Mouse (Mus musculus) neural tube, embryonic 13.5 days (tissue): ENCODE data around the gene Gm33543. TPM values are rescaled to one million over a fixed set of nuclear protein-coding genes. Genes with fewer than 3 reads are reported as not detected.

Experiments used
- ATAC-seq: fragments of 200-750 bp; cut with Nextera tagmentation; 2 replicates; pipeline ENCODE4 v1.8.0; 2017; ENCODE audit warnings: low read depth, mild to moderate bottlenecking, moderate TSS enrichment, moderate library complexity
- H3K27ac ChIP-seq: fragments of 300-500 bp; sonication (generic); replicated peaks from 2 replicates; pipeline ENCODE4 v1.5.1; 2015; ENCODE audit warnings: moderate library complexity, mild to moderate bottlenecking, inconsistent platforms
- H3K27me3 ChIP-seq: fragments of 300-500 bp; sonication (generic); 2 replicates; pipeline ENCODE4 v1.6.1; 2015; ENCODE audit warnings: mild to moderate bottlenecking, inconsistent platforms
- H3K36me3 ChIP-seq: fragments of 300-500 bp; sonication (generic); 2 replicates; pipeline ENCODE4 v1.6.1; 2015; ENCODE audit warnings: mild to moderate bottlenecking, inconsistent platforms
- H3K4me1 ChIP-seq: fragments of 300-500 bp; sonication (generic); replicated peaks from 2 replicates; pipeline ENCODE4 v1.6.1; 2015; ENCODE audit warnings: inconsistent platforms
- H3K4me2 ChIP-seq: fragments of 300-500 bp; sonication (generic); 2 replicates; pipeline ENCODE4 v1.6.1; 2015; ENCODE audit warnings: inconsistent platforms, mild to moderate bottlenecking, moderate library complexity
- H3K4me3 ChIP-seq: fragments of 300-500 bp; sonication (generic); 2 replicates; pipeline ENCODE4 v1.5.1; 2015; ENCODE audit warnings: mild to moderate bottlenecking, inconsistent platforms
- H3K9ac ChIP-seq: fragments of 300-500 bp; sonication (generic); 2 replicates; pipeline ENCODE4 v1.6.1; 2015; ENCODE audit warnings: moderate library complexity, mild to moderate bottlenecking, inconsistent platforms
- H3K9me3 ChIP-seq: fragments of 300-500 bp; sonication (generic); 2 replicates; pipeline ENCODE4 v1.6.1; 2016; ENCODE audit warnings: inconsistent platforms
- WGBS: fragments of 180-500 bp; shearing (Covaris S2); methylation state at CpG from one replicate; pipeline ENCODE4 v1.1.7; 2015; 5-methylcytosine and 5-hydroxymethylcytosine counted together
- polyA plus RNA-seq: library from polyadenylated mRNA; unstranded; fragments of >200 nt; fragmentation: Nextera tagmentation; extraction: Ambion mirVana; gene quantifications from 2 replicates; pipeline ENCODE4 v1.2.1, GENCODE M21; 2015

The Gm33543 gene
- polyA plus RNA-seq, 1 experiment from 2014 or later = not detected

- Histone ChIP-seq H3K4me1 (no peaks in the 10 kb centered on the region), H3K9ac (no peak overlapping the region), H3K4me2 (no peak overlapping the region), H3K36me3 (no peaks in the 10 kb centered on the region), H3K9me3 (no peaks in the 10 kb centered on the region), H3K4me3 (no peak overlapping the region), H3K27me3 (no peaks in the 10 kb centered on the region), H3K27ac (no peak overlapping the region)
- ATAC-seq = no peak
- 83% methylated on average over 3 of the region's 3 CpGs for WGBS
These were observed 19.9 kb upstream of the Gm33543 start for GRCm38 (mm10) chr10:95862664-95863063.

GRCm38 (mm10) chr10:95858164-95858563 lies 15.4 kb upstream of the Gm33543 start:
- Histone ChIP-seq H3K27me3 (no peaks in the 10 kb centered on the region), H3K4me3 (no peak overlapping the region), H3K4me1 (no peaks in the 10 kb centered on the region), H3K27ac (no peak overlapping the region), H3K4me2 (no peak overlapping the region), H3K9me3 (no peaks in the 10 kb centered on the region), H3K9ac (no peak overlapping the region), H3K36me3 (no peaks in the 10 kb centered on the region)
- no peak for ATAC-seq
- 31% methylated on average over 2 of the region's 2 CpGs for WGBS

DNA sequence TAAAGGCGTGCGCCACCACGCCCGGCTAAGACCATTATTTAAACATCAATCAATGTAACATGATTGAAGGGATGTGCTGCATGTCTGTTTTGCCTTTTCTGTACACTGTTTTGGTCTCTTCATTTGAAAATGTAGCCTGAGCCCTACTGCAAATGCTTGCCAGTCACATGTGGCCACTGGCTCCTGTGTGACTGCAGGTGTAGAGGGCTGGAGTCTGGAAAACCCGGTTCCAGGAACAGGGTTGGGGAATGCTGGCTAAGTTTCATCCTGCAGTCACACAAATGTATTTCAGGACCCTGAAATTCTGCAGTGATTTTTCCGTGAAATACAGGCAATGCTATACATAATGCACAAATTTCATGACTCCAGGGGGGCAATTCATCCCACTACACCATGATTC lies 12.7 kb upstream of the Gm33543 start:
- Histone ChIP-seq H3K4me2 (no peak overlapping the region), H3K27me3 (no peaks in the 10 kb centered on the region), H3K4me3 (no peak overlapping the region), H3K9me3 (no peaks in the 10 kb centered on the region), H3K9ac (no peak overlapping the region), H3K4me1 (no peaks in the 10 kb centered on the region), H3K36me3 (no peaks in the 10 kb centered on the region), H3K27ac (no peak overlapping the region)
- ATAC-seq = no peak
- 93% methylated on average over 6 of the region's 6 CpGs for WGBS

DNA sequence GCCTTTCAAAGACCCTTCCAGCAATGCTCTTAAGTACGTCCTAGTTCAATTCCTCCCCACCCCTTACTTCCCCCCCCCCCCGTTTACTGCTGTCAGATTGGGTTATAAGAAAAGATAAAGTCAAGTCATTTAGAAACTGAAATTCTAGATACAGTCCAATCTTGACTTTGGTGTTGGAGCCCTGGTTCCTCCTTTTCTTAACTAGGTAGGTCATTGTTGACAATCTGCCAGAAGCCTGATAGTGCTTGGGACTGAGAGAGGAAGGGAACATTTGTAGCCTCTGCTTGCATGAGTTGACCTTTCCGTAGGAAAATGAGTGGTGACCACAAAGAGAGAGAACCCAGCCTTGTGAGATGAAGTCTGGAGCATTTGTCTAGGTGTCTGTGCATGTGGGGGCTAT lies 7.8 kb upstream of the Gm33543 start:
- H3K36me3 ChIP-seq = no peaks in the 10 kb centered on the region
- no peak overlapping the region for H3K4me3 ChIP-seq
- no peaks in the 10 kb centered on the region for H3K27me3 ChIP-seq
- H3K4me1 ChIP-seq = no peaks in the 10 kb centered on the region
- H3K9ac ChIP-seq = no peak overlapping the region
- no peak overlapping the region for H3K4me2 ChIP-seq
- no peaks in the 10 kb centered on the region for H3K9me3 ChIP-seq
- H3K27ac ChIP-seq = no peak overlapping the region
- no peak for ATAC-seq
- WGBS = 91% methylated on average over 3 of the region's 3 CpGs

- Histone ChIP-seq H3K9ac (no peak overlapping the region), H3K4me2 (no peak overlapping the region), H3K36me3 (no peaks in the 10 kb centered on the region), H3K27ac (no peak overlapping the region), H3K4me1 (0 out of 2 replicates have a peak, but pooled peaks cover 4% of the 10 kb centered on the region), H3K27me3 (no peaks in the 10 kb centered on the region), H3K4me3 (no peak overlapping the region), H3K9me3 (no peaks in the 10 kb centered on the region)
- ATAC-seq = no peak
- 80% methylated on average over 3 of the region's 3 CpGs for WGBS
These were observed 4.0 kb upstream of the Gm33543 start for GRCm38 (mm10) chr10:95846739-95847138.

- Histone ChIP-seq H3K4me3 (no peak overlapping the region), H3K9ac (no peak overlapping the region), H3K36me3 (no peaks in the 10 kb centered on the region), H3K27ac (no peak overlapping the region), H3K4me1 (0 out of 2 replicates have a peak, but pooled peaks cover 4% of the 10 kb centered on the region), H3K9me3 (no peaks in the 10 kb centered on the region), H3K27me3 (no peaks in the 10 kb centered on the region), H3K4me2 (no peak overlapping the region)
- ATAC-seq = no peak
These were observed 3.6 kb upstream of the Gm33543 start for GRCm38 (mm10) chr10:95846281-95846680.

GRCm38 (mm10) chr10:95843878-95844277 lies 1.1 kb upstream of the Gm33543 start:
- H3K27me3 ChIP-seq = no peaks in the 10 kb centered on the region
- no peak for ATAC-seq
- H3K36me3 ChIP-seq = no peaks in the 10 kb centered on the region

DNA sequence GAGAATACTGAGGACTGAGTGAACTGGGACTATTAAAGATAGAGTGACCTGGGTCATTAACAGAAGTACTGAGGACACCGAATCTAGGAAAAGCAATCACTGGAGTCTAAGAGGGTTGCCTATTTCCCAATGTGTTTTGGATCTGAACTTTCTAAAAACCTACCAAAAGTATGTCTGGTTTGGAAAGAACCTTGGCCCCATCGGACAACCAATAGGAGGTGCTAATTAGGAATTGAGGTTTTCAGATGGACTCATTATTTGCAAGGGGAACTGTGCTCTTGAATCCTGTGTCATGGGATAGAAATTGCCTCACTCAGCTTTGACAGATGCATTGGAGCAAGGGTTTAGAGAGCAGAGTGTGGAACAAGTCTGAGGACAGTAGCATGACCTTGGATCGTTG lies 1.5 kb downstream of the Gm33543 start:
- Histone ChIP-seq H3K4me1 (0 out of 2 replicates have a peak, but pooled peaks cover 4% of the 10 kb centered on the region), H3K36me3 (no peaks in the 10 kb centered on the region), H3K9me3 (no peaks in the 10 kb centered on the region), H3K9ac (no peak overlapping the region), H3K27me3 (no peaks in the 10 kb centered on the region), H3K4me3 (no peak overlapping the region), H3K27ac (no peak overlapping the region), H3K4me2 (no peak overlapping the region)
- WGBS = 97% methylated on average over 3 of the region's 3 CpGs
- ATAC-seq = no peak

More at GRCm38 (mm10) chr10:95843878-95844277, 1.1 kb upstream of the Gm33543 start:
- 0 out of 2 replicates have a peak, but pooled peaks cover 4% of the 10 kb centered on the region for H3K4me1 ChIP-seq
- no peak overlapping the region for H3K4me3 ChIP-seq
- no peaks in the 10 kb centered on the region for H3K9me3 ChIP-seq
- no peak overlapping the region for H3K4me2 ChIP-seq
- no peak overlapping the region for H3K27ac ChIP-seq
- no peak overlapping the region for H3K9ac ChIP-seq
- 84% methylated on average over 1 of the region's 1 CpGs for WGBS

GRCm38 (mm10) chr10:95839803-95840202 lies 2.9 kb downstream of the Gm33543 start:
- Histone ChIP-seq H3K27ac (no peak overlapping the region), H3K36me3 (no peaks in the 10 kb centered on the region), H3K9ac (no peak overlapping the region), H3K9me3 (no peaks in the 10 kb centered on the region), H3K27me3 (no peaks in the 10 kb centered on the region), H3K4me3 (no peak overlapping the region), H3K4me2 (no peak overlapping the region), H3K4me1 (0 out of 2 replicates have a peak, but pooled peaks cover 4% of the 10 kb centered on the region)
- ATAC-seq = no peak
- 64% methylated on average over 3 of the region's 3 CpGs for WGBS

- Histone ChIP-seq H3K27ac (no peak overlapping the region), H3K9ac (no peak overlapping the region), H3K9me3 (no peaks in the 10 kb centered on the region), H3K27me3 (no peaks in the 10 kb centered on the region), H3K4me1 (0 out of 2 replicates have a peak, but pooled peaks cover 4% of the 10 kb centered on the region), H3K4me3 (no peak overlapping the region), H3K4me2 (no peak overlapping the region), H3K36me3 (no peaks in the 10 kb centered on the region)
- WGBS = 88% methylated on average over 4 of the region's 4 CpGs
- ATAC-seq = no peak
These were observed 3.7 kb downstream of the Gm33543 start for GRCm38 (mm10) chr10:95839036-95839435.

DNA sequence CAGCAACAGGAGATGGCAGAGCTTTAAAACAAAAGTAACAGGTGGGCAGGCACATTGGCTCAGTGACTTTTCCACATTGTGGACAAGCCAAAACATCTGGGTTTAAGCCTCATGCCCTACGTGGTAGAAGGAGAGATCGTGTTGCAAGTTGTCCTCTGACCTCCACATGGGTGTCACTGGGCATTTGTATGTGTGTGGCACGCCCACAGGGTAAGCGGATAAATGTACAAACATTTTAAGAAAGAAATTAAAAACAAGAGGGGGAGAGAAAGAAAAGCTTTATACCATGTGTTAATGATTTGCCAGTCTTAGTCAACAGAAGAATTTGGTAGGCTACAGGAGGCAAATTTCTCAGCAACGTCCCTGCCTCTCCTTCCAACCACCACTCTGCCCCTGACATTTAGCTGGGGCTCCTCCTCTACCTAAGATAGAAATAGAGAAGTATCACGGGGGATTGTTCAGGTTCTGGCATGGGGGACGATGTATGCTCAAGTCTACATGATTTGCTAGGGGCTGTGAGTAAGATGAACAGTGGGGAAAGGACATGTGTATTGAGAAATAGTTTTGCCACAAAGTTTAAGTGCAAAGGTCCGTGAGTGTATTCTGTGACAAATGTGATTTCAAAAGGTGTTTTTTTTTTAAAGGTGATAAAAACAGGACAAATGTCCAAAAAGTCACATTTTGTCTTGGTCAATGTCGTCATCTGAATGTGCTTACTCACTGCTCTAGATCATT lies 6.0 kb downstream of the Gm33543 start:
- H3K9ac ChIP-seq = no peak overlapping the region
- 81% methylated on average over 9 of the region's 9 CpGs for WGBS
- no peaks in the 10 kb centered on the region for H3K27me3 ChIP-seq
- H3K4me3 ChIP-seq = no peak overlapping the region
- no peak for ATAC-seq
- no peaks in the 10 kb centered on the region for H3K4me1 ChIP-seq
- no peak overlapping the region for H3K27ac ChIP-seq
- no peaks in the 10 kb centered on the region for H3K36me3 ChIP-seq
- no peaks in the 10 kb centered on the region for H3K9me3 ChIP-seq
- H3K4me2 ChIP-seq = no peak overlapping the region

- no peak overlapping the region for H3K4me2 ChIP-seq
- H3K9me3 ChIP-seq = no peaks in the 10 kb centered on the region
- H3K4me1 ChIP-seq = no peaks in the 10 kb centered on the region
- WGBS = 85% methylated on average over 5 of the region's 5 CpGs
- no peaks in the 10 kb centered on the region for H3K36me3 ChIP-seq
- H3K4me3 ChIP-seq = no peak overlapping the region
- H3K27ac ChIP-seq = no peak overlapping the region
- ATAC-seq = no peak
- no peaks in the 10 kb centered on the region for H3K27me3 ChIP-seq
- no peak overlapping the region for H3K9ac ChIP-seq
These were observed 11.8 kb downstream of the Gm33543 start for GRCm38 (mm10) chr10:95830891-95831290.

GRCm38 (mm10) chr10:95829471-95829870 lies 13.3 kb downstream of the Gm33543 start:
- no peak overlapping the region for H3K27ac ChIP-seq
- H3K9ac ChIP-seq = no peak overlapping the region
- no peaks in the 10 kb centered on the region for H3K4me1 ChIP-seq
- no peaks in the 10 kb centered on the region for H3K27me3 ChIP-seq
- no peaks in the 10 kb centered on the region for H3K36me3 ChIP-seq
- ATAC-seq = no peak
- H3K4me3 ChIP-seq = no peak overlapping the region
- H3K9me3 ChIP-seq = no peaks in the 10 kb centered on the region
- no peak overlapping the region for H3K4me2 ChIP-seq
